Mouse (Mus musculus) cortical plate, adult 2 months (tissue): Measurements from ENCODE around the gene Pank2.

Experiments
- CTCF ChIP-seq: fragments of 200-500 bp; IDR thresholded peaks from 2 replicates; pipeline ENCODE4 v1.5.1; 2011; ENCODE audit warnings: mild to moderate bottlenecking, control low read depth, low read length; ENCODE audit not compliant: insufficient read depth; ENCODE audit errors: extremely low read depth
- POLR2A ChIP-seq: fragments of 200-500 bp; IDR thresholded peaks from 2 replicates; pipeline ENCODE4 v1.6.1; 2011; ENCODE audit warnings: mild to moderate bottlenecking, low read length, control low read depth; ENCODE audit not compliant: insufficient read depth; ENCODE audit errors: extremely low read depth

- TF ChIP-seq POLR2A: no peak
- TF ChIP-seq CTCF: no peak
These were observed 20.1 kb upstream of the Pank2 start for GRCm38 (mm10) chr2:131242180-131242579.
